Mouse (Mus musculus) embryonic facial prominence, embryonic 12.5 days (tissue): ENCODE data around the gene Adam15. TPM values are rescaled to one million over a fixed set of nuclear protein-coding genes. Genes with fewer than 3 reads are reported as not detected.
A peak's percentile ranks its signal among the peaks of the same experiment; 100 is the strongest.

Source experiments
- ATAC-seq: fragments of 200-750 bp; cut with Nextera tagmentation; 2 replicates; pipeline ENCODE4 v1.8.0; 2017; ENCODE audit not compliant: insufficient number of reproducible peaks, insufficient read depth, low FRiP score, low TSS enrichment
- H3K27ac ChIP-seq: fragments of 300-500 bp; sonication (generic); 2 replicates; pipeline ENCODE4 v1.5.1; 2016; ENCODE audit warnings: mild to moderate bottlenecking
- H3K27me3 ChIP-seq: fragments of 300-500 bp; sonication (generic); 2 replicates; pipeline ENCODE4 v1.6.1; 2016; ENCODE audit warnings: mild to moderate bottlenecking, moderate library complexity
- H3K36me3 ChIP-seq: fragments of 300-500 bp; sonication (generic); 2 replicates; pipeline ENCODE4 v1.6.1; 2016; ENCODE audit warnings: mild to moderate bottlenecking
- H3K4me1 ChIP-seq: fragments of 300-500 bp; sonication (generic); 2 replicates; pipeline ENCODE4 v1.6.1; 2016
- H3K4me2 ChIP-seq: fragments of 300-500 bp; sonication (generic); replicated peaks from 2 replicates; pipeline ENCODE4 v1.6.1; 2016; ENCODE audit warnings: mild to moderate bottlenecking, moderate library complexity
- H3K4me3 ChIP-seq: fragments of 300-500 bp; sonication (generic); 2 replicates; pipeline ENCODE4 v1.5.1; 2016; ENCODE audit warnings: mild to moderate bottlenecking
- H3K9ac ChIP-seq: fragments of 300-500 bp; sonication (generic); 2 replicates; pipeline ENCODE4 v1.6.1; 2016; ENCODE audit warnings: mild to moderate bottlenecking, moderate library complexity
- H3K9me3 ChIP-seq: fragments of 300-500 bp; sonication (generic); 2 replicates; pipeline ENCODE4 v1.6.1; 2016; ENCODE audit warnings: mild to moderate bottlenecking, moderate library complexity
- WGBS: fragments of 180-500 bp; shearing (Covaris S2); methylation state at CpG from one replicate; pipeline ENCODE4 v1.1.7; 2016; 5-methylcytosine and 5-hydroxymethylcytosine counted together
- polyA plus RNA-seq: library from polyadenylated mRNA; unstranded; fragments of >200 nt; fragmentation: Nextera tagmentation; extraction: Ambion mirVana; gene quantifications from 2 replicates; pipeline ENCODE4 v1.2.1, GENCODE M21; 2016

The Adam15 gene
- polyA plus RNA-seq, 1 experiment from 2014 or later, result 45.5 TPM

DNA sequence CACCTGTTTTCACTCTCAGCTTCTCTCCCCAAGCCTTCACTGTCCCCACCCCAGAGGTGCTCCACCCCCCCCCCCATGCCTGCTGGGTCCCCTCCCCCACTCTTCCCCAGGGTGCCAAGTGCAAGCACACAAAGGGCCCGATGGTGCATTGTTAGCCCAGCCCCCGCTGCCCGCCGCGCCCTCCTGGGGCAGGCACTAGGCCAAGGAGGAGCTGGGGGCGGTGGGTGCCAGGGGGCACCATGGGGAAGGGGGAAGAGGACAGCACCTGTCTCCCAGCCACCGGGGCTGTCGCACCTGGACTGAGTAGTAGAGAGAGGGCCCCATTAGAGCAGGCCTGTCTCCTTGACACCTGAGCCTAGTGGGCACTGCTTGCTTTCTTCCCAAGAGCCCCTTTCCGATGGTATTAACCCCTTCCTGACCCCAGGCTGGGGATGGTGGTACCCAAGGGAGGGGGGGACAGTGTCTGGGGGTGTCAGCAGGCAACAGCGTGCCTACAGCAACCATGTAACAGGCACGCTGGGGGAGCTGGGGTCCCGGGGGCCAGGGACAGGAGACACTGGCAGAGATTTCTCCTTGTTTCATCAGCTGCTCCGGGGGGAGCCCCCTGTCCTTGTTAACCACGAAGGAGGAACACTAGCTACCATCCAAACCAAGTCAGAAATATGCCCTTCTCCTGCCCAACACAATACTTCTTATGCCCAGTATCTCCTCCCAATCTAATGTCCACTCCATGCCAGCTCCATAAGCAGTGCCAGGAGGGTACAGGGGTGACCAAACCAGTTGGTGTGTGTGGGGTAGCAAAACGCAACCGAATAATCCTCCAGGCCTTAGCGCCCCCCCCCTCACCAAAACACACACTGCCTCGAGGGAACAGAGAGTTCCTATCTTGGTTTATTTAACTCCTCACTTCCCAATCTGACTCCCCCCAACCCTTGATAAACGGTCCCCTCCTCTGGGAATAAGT is 41.2 kb upstream of the Adam15 start:
- no peak overlapping the region for H3K27ac ChIP-seq
- peak overlapping the region; percentile 50 for H3K4me3 ChIP-seq
- no peaks in the 10 kb centered on the region for H3K36me3 ChIP-seq
- H3K4me1 ChIP-seq, result peaks cover 60% of the 10 kb centered on the region
- 6% methylated on average over 19 of the region's 19 CpGs for WGBS
- no peaks in the 10 kb centered on the region for H3K9me3 ChIP-seq
- peaks cover 26% of the 10 kb centered on the region for H3K27me3 ChIP-seq
- ATAC-seq, result no peak
- peak overlapping the region; percentile 97 for H3K4me2 ChIP-seq
- peak overlapping the region; percentile 53 for H3K9ac ChIP-seq

DNA sequence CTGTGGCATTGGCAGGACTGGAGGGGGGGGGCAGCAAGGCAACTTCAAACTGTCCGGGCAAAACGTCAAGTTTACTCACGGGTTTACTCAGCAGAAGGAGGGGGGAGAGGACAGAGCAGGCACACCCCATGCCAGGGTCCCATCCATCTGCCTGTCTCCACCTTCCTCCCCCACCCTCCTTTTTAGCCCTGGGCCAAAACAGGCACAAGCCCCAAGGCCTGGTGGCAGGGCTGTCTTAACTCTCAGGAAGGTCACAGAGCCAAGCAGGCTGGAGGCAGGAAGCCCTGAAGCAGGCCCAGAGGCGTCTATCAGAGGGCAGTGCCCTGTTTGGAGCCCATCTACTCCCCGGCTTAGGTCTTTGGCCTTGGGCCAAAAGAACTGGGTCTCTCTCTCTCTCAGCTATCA is 40.3 kb upstream of the Adam15 start:
- Histone ChIP-seq H3K36me3 (no peaks in the 10 kb centered on the region), H3K9me3 (no peaks in the 10 kb centered on the region), H3K27me3 (peaks cover 26% of the 10 kb centered on the region), H3K4me3 (no peak overlapping the region), H3K4me2 (no peak overlapping the region; the same call in 1 of the 2 replicates), H3K9ac (no peak overlapping the region), H3K27ac (no peak overlapping the region), H3K4me1 (peaks cover 54% of the 10 kb centered on the region)
- no peak for ATAC-seq
- WGBS, result 68% methylated on average over 5 of the region's 5 CpGs

DNA sequence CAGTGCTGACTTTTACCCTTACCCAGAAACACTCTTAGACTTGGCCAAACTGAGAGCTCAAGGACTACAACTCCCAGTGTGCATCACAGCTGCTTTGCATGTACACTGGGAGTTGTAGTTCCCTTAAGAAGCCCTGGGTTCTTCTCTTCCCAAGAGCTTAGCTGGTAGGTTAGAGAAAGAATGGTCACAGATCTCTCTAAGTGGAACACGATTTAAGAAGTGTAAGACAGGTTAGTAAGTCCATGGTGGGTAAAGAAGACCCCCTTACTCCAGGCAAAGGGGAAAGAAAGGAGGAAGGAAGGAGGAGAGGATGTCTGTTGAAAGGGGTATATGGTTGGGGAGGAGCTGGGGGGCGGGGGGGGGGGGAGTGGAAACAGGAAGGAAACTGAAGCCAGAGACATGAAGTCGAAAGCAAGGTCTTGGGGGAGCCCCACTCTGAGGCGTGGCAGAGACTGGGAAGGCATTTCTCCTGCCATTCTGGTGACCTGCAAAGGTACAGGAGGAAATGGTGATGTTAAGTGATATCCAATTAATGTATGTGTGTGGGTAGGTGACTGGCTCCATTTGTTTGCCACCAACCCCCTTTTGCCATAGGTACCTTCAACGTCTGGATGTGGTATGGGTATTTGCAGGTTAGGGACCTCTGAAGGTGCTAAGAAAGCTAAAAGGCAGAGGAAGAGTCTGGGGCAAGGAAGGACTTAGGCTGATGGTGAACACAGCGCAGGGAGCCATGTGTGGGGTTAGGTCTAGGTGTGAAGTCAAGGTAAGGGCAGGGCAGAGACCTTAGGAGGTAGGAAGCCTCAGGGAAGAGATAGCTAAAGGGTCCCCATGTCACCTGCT is 39.3 kb upstream of the Adam15 start:
- H3K9me3 ChIP-seq, result no peaks in the 10 kb centered on the region
- no peak for ATAC-seq
- no peak overlapping the region for H3K4me3 ChIP-seq
- no peaks in the 10 kb centered on the region for H3K36me3 ChIP-seq
- H3K4me1 ChIP-seq, result peaks cover 52% of the 10 kb centered on the region
- no peak overlapping the region for H3K4me2 ChIP-seq
- peaks cover 26% of the 10 kb centered on the region for H3K27me3 ChIP-seq
- H3K9ac ChIP-seq, result no peak overlapping the region
- WGBS, result 75% methylated on average over 5 of the region's 6 CpGs
- H3K27ac ChIP-seq, result no peak overlapping the region

DNA sequence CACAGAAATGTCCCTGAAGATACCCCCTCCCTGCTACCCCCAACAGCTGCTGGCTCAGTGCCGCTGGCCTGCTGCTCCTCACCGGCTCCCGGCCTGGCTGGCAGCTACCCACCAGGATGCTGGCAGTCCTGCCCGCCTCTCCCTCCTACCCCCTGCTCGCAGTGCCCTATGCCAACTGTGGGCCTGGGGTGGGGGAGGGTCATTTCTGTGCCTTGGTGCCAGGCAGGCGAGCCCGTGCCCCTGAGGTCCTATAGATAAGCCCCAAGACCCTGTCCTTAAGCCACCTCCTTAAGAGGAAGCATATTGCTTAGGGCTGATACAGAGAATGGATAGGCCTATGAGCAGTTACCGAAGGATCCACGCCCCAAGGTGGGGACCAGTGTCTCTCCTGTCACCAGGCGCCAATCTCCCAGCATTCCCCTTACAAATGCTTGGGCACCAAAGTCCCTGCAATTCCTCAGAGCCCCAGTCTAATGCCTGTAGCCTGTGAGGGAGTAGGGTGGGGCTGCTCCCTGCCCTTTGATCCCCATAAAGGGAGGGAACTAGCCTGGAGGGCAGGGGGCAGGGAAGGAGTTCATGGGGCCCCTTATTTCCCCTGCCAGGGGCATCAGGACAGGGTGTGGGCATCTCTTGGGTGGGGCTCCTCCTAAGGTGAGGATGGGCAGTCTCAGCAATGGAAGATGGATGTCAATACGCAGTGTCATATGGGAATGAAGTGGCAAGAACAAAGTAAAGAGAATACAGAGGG is 38.5 kb upstream of the Adam15 start:
- no peak overlapping the region for H3K27ac ChIP-seq
- no peak overlapping the region for H3K4me2 ChIP-seq
- H3K36me3 ChIP-seq, result no peaks in the 10 kb centered on the region
- no peak for ATAC-seq
- H3K9me3 ChIP-seq, result no peaks in the 10 kb centered on the region
- no peak overlapping the region for H3K9ac ChIP-seq
- WGBS, result 69% methylated on average over 11 of the region's 11 CpGs
- H3K4me3 ChIP-seq, result no peak overlapping the region
- peaks cover 26% of the 10 kb centered on the region for H3K27me3 ChIP-seq
- peaks cover 52% of the 10 kb centered on the region for H3K4me1 ChIP-seq

DNA sequence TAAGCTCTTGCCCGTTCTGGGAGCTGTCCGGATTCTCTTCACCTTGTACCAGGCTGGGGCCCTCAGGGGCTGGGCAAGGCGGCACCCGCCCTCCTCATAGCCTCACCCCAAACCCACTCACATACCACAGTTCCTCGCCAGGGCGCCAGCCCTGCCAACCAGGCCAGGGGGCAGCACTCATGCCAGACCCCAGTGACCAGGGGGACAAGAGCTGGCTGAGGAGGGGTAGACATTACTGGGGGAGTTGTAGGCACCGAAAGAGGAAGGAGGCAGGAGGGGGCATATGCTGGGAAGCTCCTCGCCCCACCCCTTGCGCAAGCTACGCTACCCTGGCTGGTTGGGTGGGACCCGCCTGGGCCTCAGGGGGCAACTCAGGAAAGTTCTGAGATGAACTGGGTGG is 37.8 kb upstream of the Adam15 start:
- no peaks in the 10 kb centered on the region for H3K36me3 ChIP-seq
- 76% methylated on average over 11 of the region's 11 CpGs for WGBS
- H3K9me3 ChIP-seq, result no peaks in the 10 kb centered on the region
- no peak overlapping the region for H3K4me3 ChIP-seq
- H3K27ac ChIP-seq, result no peak overlapping the region
- no peak overlapping the region for H3K9ac ChIP-seq
- H3K4me1 ChIP-seq, result peaks cover 46% of the 10 kb centered on the region
- H3K27me3 ChIP-seq, result peaks cover 21% of the 10 kb centered on the region
- no peak overlapping the region for H3K4me2 ChIP-seq
- ATAC-seq, result no peak

DNA sequence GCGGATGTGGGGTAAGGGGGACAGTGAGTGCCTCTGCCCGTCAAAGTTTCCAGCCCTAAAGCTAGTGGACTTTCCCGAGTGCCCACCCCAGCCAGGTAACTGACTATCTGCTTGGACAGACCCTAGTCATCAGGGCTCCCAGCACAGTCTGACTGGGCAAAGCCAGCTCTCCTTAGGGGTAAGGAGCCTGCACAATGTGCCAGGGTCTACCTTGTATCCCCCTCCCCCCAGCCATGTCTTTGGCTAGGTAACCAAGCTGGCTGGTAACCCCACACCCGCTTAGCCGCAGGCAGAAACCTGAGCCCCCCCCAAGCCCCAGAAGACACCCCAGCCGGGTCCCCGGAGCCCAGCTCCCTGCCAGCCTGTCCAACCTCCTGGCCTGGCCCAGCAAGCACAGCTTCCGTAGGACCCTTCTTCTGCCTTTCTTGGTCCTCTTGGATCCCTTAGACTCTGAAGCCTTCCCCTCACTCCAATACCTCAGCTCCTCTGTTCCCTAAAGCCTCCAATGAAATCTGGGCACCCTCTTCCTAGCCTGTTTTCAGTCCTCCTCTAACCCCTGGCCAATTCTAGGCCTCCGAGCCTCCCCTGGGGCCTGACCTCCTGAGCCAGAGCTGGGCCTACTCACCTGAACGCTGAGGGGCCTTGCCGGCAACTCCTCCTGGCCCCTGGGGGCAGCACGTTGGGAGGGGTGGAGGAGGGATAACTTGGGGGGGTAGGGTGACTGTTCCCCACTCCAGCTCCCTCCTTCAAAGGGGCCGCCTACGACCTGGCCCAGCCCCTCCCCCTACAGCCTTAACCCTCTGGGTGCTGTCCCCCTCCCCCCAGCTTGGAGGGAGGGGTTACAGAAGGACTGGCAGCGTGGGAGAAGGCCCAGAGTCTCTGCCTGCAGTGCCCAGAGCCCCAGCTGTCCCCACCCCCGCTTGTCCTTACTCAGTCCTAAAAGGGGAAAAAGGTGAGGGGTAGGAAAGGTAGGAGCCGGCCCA is 36.9 kb upstream of the Adam15 start:
- Histone ChIP-seq H3K4me2 (peak overlapping the region; percentile 5; the same call in 1 of the 2 replicates), H3K27ac (no peak overlapping the region), H3K4me3 (no peak overlapping the region), H3K9me3 (no peaks in the 10 kb centered on the region), H3K9ac (0 out of 2 replicates have a peak overlapping the region, but pooled peaks have one; percentile 15), H3K36me3 (no peaks in the 10 kb centered on the region), H3K27me3 (peaks cover 12% of the 10 kb centered on the region), H3K4me1 (peaks cover 39% of the 10 kb centered on the region)
- no peak for ATAC-seq
- WGBS, result 39% methylated on average over 17 of the region's 17 CpGs

DNA sequence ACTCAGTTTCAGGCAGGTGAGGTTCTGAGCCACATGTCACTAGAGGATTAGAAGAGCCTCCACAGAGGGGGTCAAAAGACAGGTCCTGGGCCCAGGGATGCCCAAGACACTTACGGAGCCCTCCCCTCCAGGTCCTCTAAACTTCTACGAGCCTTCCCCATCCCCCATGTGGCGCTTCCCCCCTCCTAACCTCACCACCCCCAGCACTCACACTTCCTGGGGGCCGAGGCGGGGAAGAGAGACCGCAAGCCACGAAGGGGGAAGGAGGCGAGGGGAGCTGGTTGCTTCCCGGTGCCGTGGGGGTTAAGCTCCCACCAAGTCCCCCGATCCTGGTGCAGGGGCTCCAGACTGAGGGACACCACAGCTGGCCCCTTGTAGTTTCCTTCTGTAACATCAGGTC is 35.7 kb upstream of the Adam15 start:
- H3K9ac ChIP-seq, result no peak overlapping the region
- H3K4me1 ChIP-seq, result peaks cover 26% of the 10 kb centered on the region

DNA sequence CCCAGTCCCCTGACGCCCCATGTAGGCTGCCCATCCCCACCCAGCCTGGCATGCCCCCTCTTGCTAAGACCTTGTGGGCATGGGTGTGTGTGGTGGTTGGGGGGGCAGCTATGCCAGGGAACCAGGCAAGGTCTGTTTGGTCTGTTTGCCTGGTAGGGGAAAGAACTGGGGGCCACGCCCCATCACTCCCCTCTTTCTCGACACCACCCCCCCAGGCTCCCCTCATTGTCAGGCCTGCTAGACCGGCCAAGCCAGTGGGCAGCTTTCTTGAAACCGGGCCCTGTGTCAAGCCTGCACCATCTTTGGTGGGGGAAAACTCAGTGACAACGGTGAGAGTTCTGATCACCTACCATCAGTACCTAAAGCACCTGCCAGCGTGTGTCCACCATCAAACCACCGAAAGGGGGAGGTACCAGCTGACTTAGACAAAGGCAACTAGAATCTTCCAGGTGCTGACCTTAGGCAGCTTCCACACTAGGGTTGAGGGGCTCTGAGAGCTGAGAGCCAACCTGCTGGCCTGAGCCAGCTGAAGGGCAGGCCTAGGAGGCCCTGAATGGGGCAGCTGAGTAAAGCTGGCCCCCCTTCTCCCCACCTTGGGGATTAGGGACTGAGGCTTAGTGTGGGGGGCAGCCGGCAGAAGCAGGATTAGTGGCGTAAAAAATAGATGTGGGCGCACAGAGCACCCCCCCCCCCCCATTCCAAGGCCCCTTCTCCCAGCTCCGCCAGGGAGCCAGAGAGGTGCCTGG is 34.7 kb upstream of the Adam15 start:
- Histone ChIP-seq H3K4me2 (no peak overlapping the region), H3K9ac (0 out of 2 replicates have a peak overlapping the region, but pooled peaks have one; percentile 16), H3K4me3 (no peak overlapping the region), H3K27me3 (no peaks in the 10 kb centered on the region), H3K27ac (no peak overlapping the region), H3K36me3 (no peaks in the 10 kb centered on the region), H3K9me3 (no peaks in the 10 kb centered on the region), H3K4me1 (peaks cover 21% of the 10 kb centered on the region)
- no peak for ATAC-seq
- 56% methylated on average over 11 of the region's 12 CpGs for WGBS

More for the DNA sequence above, 35.7 kb upstream of the Adam15 start:
- Histone ChIP-seq H3K36me3 (no peaks in the 10 kb centered on the region), H3K27me3 (no peaks in the 10 kb centered on the region; the same call in 1 of the 2 replicates), H3K27ac (0 out of 2 replicates have a peak overlapping the region, but pooled peaks have one; percentile 36), H3K4me2 (no peak overlapping the region), H3K4me3 (no peak overlapping the region), H3K9me3 (no peaks in the 10 kb centered on the region)
- WGBS, result 25% methylated on average over 11 of the region's 11 CpGs
- no peak for ATAC-seq

DNA sequence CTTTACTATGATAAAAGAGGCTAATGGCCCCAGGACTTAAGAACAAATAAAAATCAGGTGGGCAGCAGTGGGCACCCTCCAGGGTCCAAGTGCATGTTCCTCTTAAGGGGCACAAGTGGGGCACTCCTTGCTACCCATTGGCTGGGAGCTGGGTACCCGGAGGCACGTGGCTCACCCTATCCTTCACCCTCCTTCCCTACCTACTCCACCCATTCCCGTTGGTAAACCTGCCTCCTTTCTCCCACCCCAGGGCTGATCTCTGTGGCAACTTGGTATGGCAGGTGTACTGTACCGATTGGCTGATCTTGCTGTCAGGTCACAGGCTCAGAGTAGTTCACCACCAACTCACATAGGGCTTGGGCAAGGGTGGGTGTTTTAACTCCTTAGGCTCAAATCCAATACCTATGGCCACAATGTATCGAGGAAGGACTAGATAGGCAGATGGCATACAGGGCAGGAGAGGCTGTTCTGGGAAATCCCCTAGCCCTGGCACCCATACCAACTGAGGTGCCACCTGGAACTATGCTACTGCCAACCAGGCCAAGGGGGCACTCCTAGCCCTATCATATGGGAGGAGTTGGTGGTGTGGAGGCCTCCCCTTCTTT is 34.0 kb upstream of the Adam15 start:
- Histone ChIP-seq H3K9me3 (no peaks in the 10 kb centered on the region), H3K4me3 (no peak overlapping the region), H3K4me1 (peaks cover 25% of the 10 kb centered on the region), H3K27me3 (no peaks in the 10 kb centered on the region), H3K36me3 (no peaks in the 10 kb centered on the region), H3K4me2 (no peak overlapping the region), H3K27ac (no peak overlapping the region), H3K9ac (no peak overlapping the region)
- no peak for ATAC-seq
- WGBS, result 84% methylated on average over 5 of the region's 5 CpGs

DNA sequence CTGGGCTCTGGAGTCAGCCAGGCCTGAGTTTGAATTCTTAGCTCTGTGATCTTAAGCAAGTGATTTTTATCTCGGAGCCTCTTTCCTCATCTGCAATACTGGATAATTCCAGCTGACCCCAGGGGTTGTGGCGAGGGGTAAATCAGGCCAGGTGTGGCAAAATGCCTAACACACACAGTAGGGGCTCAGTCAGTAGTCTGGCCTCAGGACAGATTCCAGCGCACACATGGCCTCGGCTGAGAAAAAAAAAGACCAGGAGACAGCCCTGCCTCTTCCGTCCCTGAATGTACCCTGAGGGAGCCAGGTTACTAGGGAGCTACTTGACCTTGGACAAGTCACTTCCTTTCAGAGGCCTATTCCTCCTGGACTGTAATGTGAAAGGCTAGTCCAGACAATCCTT is 33.2 kb upstream of the Adam15 start:
- Histone ChIP-seq H3K27ac (no peak overlapping the region), H3K4me3 (no peak overlapping the region), H3K4me2 (no peak overlapping the region), H3K9me3 (no peaks in the 10 kb centered on the region), H3K4me1 (peaks cover 31% of the 10 kb centered on the region), H3K36me3 (no peaks in the 10 kb centered on the region), H3K9ac (no peak overlapping the region), H3K27me3 (no peaks in the 10 kb centered on the region)
- 70% methylated on average over 5 of the region's 5 CpGs for WGBS
- no peak for ATAC-seq
